Mouse (Mus musculus): ENCODE data around the gene Olfr813. TPM values are rescaled to one million over a fixed set of nuclear protein-coding genes. Genes with fewer than 3 reads are reported as not detected.

The Olfr813 gene
- polyA plus RNA-seq (2017; shearing (Covaris generic)): not detected

DNA sequence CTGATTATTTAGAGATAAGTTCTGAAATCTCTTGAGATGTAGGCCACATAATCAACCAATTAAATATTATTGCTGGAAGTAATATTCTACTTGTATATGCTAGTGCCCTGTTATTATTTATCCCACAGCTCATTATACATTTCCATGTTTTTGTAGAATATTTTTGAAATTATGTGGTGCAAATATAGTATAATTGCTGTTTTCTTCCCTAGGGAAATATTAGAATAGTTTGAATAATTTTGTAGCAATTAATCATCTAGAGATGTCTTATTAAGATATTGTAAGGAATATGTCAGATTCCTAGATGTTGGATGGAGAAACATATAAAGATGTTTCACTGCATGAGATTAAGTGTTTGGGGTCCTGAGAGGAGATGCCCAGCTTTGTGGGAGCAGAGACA is at the start of gene Olfr813:
Gene Olfr813, plus strand, starts transcription at position 301 of the 400 bp plus-strand sequence.

GRCm38 (mm10) chr10:129845994-129846393 is 9.2 kb upstream of the Olfr813 start, which contains the start of gene Olfr812:
Olfr812 (minus strand) TSS chr10:129846094.

GRCm38 (mm10) chr10:129879751-129880150 is 24.6 kb downstream of the Olfr813 start, which contains the start of gene Olfr814:
Olfr814 (minus strand) TSS chr10:129879851.

GRCm38 (mm10) chr10:129905767-129906166 is 50.6 kb downstream of the Olfr813 start, which contains the start of gene Olfr815:
Olfr815 (minus strand) TSS chr10:129905867.

Other genes with a start within 250 kb of the Olfr813 start
- not detected for gene Olfr796, start 242.8 kb upstream of the Olfr813 start, polyA plus RNA-seq (2017; shearing (Covaris generic))
- gene Olfr798, start 227.4 kb upstream of the Olfr813 start, polyA plus RNA-seq (2017; shearing (Covaris generic)): 0.07 TPM
- not detected for gene Olfr799, start 217.9 kb upstream of the Olfr813 start, polyA plus RNA-seq (2017; shearing (Covaris generic))
- gene Olfr800, start 197.7 kb upstream of the Olfr813 start, polyA plus RNA-seq (2017; shearing (Covaris generic)): not detected
- not detected for gene Olfr801, start 181.5 kb upstream of the Olfr813 start, polyA plus RNA-seq (2017; shearing (Covaris generic))
- gene Olfr802, start 167.2 kb upstream of the Olfr813 start, polyA plus RNA-seq (2017; shearing (Covaris generic)): not detected
- gene Olfr803, start 161.1 kb upstream of the Olfr813 start, polyA plus RNA-seq (2017; shearing (Covaris generic)): not detected
- gene Olfr804, start 152.2 kb upstream of the Olfr813 start, polyA plus RNA-seq (2017; shearing (Covaris generic)): not detected
- gene Olfr805, start 126.0 kb upstream of the Olfr813 start, polyA plus RNA-seq (2017; shearing (Covaris generic)): not detected
- not detected for gene Olfr806, start 113.4 kb upstream of the Olfr813 start, polyA plus RNA-seq (2017; shearing (Covaris generic))
- gene Olfr807, start 97.6 kb upstream of the Olfr813 start, polyA plus RNA-seq (2017; shearing (Covaris generic)): not detected
- not detected for gene Olfr808, start 89.9 kb upstream of the Olfr813 start, polyA plus RNA-seq (2017; shearing (Covaris generic))
- not detected for gene Olfr809, start 80.7 kb upstream of the Olfr813 start, polyA plus RNA-seq (2017; shearing (Covaris generic))
- gene Olfr810, start 60.5 kb upstream of the Olfr813 start, polyA plus RNA-seq (2017; shearing (Covaris generic)): not detected
- gene Olfr811, start 51.0 kb upstream of the Olfr813 start, polyA plus RNA-seq (2017; shearing (Covaris generic)): not detected
- gene Olfr812, start 9.3 kb upstream of the Olfr813 start, polyA plus RNA-seq (2017; shearing (Covaris generic)): not detected
- gene Olfr814, start 24.5 kb downstream of the Olfr813 start, polyA plus RNA-seq (2017; shearing (Covaris generic)): not detected
- not detected for gene Olfr815, start 50.5 kb downstream of the Olfr813 start, polyA plus RNA-seq (2017; shearing (Covaris generic))
- not detected for gene Olfr816, start 60.2 kb downstream of the Olfr813 start, polyA plus RNA-seq (2017; shearing (Covaris generic))
- gene Olfr818, start 93.7 kb downstream of the Olfr813 start, polyA plus RNA-seq (2017; shearing (Covaris generic)): not detected
- gene Olfr819, start 111.9 kb downstream of the Olfr813 start, polyA plus RNA-seq (2017; shearing (Covaris generic)): not detected
- gene Olfr247, start 120.8 kb downstream of the Olfr813 start, polyA plus RNA-seq (2017; shearing (Covaris generic)): not detected
- 0.06 TPM for gene Gm10310, start 129.7 kb downstream of the Olfr813 start, polyA plus RNA-seq (2017; shearing (Covaris generic))
- not detected for gene Olfr820, start 157.3 kb downstream of the Olfr813 start, polyA plus RNA-seq (2017; shearing (Covaris generic))
- not detected for gene Olfr821, start 175.0 kb downstream of the Olfr813 start, polyA plus RNA-seq (2017; shearing (Covaris generic))
- gene Olfr822, start 215.8 kb downstream of the Olfr813 start, polyA plus RNA-seq (2017; shearing (Covaris generic)): not detected

All from CD4-positive, CD25-positive, alpha-beta regulatory T cell, adult 9 weeks (primary cell).